Mouse (Mus musculus): Measurements from ENCODE around the gene Dnah11.

The Dnah11 gene

DNA sequence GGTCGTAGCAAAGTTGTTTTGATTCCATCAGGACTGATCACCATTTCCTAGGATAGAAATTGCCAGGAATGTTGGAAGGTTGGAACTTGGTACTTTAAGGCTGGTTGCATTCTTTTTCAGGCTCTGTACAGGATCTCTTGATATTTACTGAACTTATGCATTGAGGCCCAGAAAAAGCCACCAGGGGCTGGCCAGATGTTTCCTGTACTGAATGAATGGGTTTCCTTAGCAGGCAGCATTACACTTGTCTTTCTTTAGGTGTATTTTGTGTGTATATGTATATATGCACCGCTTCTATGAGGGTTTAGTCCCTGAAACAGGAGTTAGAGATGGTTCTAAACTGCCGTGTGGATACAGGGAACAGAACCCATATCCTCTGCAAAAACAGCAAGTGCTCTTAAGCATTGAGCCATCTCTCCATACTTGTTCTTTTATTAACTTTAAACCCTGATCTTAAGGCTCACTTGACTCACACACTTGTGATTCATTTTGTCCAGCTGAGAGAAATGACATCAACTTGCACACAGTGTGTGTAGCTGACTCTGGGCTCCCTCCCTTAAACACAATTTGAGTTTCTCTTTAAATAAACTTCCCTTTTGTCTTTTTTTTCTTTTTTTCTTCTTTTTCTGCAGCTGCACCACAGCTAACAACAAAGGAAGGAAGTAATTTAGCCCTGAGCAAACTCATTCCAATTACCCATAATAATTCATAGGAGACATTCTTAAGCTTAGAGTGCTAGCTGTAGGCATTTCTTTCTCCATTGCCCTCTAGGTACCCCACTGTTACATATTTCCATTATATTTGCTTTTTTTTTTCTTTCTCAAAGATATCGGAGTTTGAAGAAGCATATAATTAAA, 330.9 kb downstream of the Dnah11 start:
- in situ Hi-C loops (cut with MboI, MseI) = no loop called here

DNA sequence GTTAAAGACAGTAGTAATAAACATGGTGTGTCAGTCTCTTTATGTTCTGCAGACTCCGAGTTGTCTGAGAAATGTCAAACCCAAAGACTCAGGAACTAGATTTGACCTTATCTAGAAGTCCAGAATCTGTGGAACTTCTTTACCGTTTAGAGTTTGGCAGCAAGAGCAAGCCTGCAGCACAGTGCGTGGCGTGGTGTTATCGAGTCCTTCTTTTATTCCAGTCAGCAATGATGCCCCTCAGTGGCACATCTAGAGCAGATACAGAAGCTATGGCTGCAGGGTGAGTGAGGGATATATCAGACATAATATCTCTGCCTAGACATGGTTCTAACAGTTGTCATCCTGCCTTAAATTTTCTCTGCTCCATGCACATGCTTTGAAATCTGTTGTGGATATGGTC, 336.2 kb downstream of the Dnah11 start:
- in situ Hi-C loops (cut with MboI, MseI) = no loop called here

DNA sequence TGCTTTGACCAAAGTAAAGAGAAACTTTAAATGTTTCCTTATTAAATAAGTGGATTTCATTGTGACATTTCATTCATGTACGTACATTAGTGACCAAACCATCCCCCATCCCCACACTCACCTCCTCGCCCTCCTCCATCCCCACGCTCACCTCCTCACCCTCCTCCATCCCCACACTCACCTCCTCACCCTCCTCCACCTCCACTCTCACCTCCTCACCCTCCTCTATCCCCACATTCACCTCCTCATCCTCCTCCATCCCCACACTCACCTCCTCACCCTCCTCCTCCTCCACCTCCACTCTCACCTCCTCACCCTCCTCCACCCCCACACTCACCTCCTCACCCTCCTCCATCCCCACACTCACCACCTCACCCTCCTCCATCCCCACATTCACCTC, 337.6 kb downstream of the Dnah11 start:
- in situ Hi-C loops (cut with MboI, MseI) = no loop called here

DNA sequence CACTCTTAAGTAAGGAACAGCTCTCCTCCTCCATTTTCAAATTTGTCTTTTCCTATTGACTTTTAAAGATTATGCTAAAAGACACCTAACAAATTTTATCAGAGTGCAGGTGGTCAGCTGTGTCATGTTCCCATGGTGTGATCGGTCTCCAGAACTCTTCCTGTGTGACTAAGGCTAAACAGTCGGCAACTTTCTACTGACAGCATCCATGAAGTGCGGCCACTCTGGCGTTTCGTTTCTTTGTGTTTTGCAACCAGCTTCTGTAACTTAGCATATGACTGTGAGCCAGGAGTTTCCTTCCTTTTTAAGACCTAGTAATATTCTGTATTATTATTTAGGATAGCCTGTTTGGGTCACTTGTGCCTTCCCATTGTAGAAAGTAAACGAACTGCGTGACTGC, 338.0 kb downstream of the Dnah11 start:
- in situ Hi-C loops (cut with MboI, MseI) = no loop called here

DNA sequence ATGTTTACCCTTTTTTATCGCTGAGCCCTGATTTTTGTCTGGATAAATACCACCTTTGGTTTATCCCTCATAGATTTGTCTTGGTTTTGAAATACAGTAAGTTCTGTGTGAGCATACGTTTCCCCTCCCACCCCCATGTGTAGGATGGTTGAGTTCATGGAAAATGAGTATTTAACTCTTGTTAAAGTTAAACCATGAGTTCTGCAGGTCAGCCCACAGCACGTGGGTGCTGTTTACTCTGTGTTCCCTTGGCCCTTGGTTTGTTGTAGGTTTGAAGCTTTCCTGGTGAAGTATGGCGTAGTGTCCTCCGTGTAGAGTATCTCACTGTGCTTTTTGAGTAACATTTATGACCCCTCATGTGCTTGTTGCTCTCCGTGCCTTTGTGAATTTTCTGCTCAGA, 341.0 kb downstream of the Dnah11 start:
- in situ Hi-C loops (cut with MboI, MseI) = no loop called here

DNA sequence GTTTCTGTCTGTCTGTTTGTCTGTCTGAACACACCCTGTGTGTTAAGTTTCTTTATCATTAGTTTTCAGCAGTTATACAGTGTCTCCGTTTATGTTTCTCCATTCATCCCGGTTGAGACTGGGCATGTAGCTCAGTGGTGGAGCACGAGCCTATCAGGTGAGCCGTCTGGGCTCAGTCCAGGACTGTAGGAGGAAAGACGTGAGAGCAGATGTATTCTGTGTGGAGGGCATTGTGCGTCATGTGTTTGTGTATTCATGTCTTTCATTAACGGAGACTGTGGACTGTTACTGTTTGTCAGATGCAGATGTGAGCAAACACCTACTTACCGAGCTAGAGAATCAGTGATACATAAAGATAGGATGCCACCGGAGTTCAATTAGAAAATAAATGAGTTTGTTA, 341.8 kb downstream of the Dnah11 start:
- in situ Hi-C loops (cut with MboI, MseI) = no loop called here

DNA sequence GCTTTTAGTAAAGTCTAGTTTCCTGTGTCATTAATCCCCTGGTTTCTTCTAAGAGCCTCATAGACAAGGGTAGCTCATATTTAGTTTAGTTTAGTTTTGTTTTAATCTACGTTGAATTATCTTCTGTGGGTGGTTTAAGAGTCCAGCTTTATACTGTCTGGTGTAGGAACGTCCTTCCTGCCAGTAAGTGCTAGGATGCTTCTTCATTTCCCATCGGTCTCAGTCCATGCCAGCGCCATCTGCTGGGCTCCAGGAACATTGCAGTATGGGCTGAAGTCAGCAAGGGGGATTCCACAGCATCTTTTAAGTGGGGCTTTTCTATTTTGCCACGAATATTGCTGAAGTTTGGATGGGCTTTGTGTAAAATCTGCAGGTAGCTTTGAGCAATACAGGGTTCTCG, 345.5 kb downstream of the Dnah11 start:
- in situ Hi-C loops (cut with MboI, MseI) = no loop called here

DNA sequence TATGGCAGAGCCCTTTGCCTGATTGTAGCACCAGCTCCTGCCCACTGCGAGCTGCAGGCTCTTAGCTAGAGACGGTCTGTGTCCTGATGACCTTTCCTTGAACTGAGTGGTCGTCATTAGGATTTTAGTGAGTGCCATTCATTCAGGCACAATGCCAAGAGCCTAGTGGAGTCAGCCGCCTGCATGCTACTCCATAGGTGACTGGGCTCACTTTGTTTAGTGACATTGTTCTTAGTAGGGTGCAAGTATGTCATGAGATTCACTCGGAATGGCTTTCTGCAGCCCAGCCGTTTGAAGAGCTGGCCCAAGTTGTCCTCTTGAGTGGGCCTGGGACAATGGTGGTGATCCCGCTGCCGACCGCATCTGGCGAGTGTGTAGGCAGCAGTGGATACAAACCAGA, 348.4 kb downstream of the Dnah11 start:
- in situ Hi-C loops (cut with MboI, MseI) = no loop called here

DNA sequence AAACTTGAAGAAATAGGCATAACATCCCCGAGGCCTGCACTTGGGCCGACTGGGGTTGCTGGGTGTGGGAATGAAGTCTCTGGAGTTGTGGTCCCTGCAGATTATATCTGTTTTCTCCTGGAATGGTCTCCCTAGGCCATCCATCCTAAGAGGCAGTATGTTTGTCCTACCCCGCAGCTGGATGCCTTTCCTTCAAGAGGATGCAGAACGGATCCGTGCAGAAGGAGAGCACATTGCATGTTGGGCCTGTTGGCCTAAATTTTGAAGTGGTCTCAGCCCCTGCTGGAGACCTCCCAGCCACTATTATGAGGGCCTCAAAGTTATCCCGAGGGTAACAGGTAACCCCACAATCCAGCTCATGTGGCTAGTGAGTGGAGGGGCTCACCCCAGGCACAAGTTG, 350.2 kb downstream of the Dnah11 start:
- in situ Hi-C loops (cut with MboI, MseI) = loop anchor here (10.0 kb wide), 2 partner anchors 446 to 456 kb away; partner anchors contain the start of gene Sp4 (in 1 of the 2)

DNA sequence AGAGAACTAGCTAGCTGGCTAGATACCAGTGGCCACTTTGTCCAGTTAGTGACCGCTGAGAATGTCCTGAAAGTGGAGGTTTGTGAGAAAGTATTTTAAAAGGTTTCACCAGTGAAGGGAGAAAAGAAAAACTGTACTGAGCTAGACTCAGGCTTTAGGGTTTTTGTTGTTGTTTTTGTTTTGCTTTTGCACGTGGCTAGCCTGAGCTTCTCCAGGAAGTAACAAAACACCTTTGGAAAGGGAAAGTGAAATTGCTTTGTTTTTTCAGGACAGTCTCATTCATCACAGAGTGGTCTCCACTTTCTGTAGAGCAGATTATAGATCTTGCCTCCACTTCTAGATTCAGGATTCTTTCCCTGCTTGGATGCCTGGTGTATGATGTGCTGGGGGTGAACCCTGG, 353.9 kb downstream of the Dnah11 start:
- in situ Hi-C loops (cut with MboI, MseI) = loop anchor here (10.0 kb wide), 2 partner anchors 450 to 460 kb away; partner anchors contain the start of gene Sp4 (in 1 of the 2)

DNA sequence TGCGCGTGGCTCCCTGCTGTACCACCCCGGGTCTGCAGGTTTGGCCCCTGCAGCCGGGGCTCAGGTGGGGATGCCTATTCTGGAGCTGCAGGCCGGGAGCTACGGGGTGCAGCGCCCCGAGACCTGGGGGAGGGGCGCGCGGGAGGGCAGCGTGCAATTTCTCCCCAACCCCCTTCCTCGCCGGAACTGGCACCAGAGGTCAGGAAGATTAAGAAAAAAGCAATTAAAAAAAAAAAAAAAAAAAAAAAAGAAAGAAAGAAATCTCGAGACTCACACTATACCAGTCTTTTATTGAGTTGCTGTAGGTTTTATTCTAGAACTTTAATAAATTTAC, 354.8 kb downstream of the Dnah11 start:
- in situ Hi-C loops (cut with MboI, MseI) = loop anchor here (10.0 kb wide), 2 partner anchors 451 to 461 kb away; partner anchors contain the start of gene Sp4 (in 1 of the 2)

DNA sequence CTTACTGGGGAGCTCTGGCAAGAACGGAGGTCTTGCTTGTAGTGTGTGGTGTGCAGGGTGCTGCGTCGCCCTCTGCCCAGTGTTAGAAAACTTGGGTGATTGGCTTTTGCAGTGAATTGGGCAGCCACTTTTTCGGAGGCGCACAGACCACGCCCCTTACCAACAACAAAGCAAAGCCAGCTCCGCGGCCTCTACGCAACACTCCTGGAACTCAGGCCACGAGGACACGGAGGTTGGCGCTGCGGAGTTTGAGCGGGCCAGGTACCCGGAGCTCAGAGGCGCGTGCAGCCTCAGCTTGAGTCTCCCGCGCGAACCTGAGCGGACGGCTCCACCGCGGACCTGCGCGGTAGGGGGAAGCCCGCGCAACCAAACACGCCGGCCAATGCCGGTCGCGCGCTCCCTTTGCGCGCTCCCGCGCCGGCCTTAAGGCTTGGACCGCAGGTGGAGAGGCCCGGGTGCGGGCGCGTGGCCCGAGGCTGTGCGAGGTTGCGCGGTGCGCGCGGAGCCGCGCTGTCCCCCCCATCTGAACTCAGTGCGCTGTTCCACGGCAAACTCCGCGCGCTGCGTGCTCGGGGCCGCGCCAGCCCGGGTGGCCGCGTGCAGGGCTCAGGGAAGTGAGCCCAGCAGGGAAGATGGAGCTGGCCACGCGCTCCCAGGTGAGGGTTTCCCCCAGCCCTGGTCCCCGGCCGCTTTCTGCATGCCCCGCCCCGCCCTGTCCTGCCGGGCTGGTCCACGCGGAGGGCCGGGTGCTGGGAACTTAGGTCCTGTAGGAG, 355.4 kb downstream of the Dnah11 start:
- in situ Hi-C loops (cut with MboI, MseI) = loop anchor here (10.0 kb wide), 2 partner anchors 451 to 461 kb away; partner anchors contain the start of gene Sp4 (in 1 of the 2)

DNA sequence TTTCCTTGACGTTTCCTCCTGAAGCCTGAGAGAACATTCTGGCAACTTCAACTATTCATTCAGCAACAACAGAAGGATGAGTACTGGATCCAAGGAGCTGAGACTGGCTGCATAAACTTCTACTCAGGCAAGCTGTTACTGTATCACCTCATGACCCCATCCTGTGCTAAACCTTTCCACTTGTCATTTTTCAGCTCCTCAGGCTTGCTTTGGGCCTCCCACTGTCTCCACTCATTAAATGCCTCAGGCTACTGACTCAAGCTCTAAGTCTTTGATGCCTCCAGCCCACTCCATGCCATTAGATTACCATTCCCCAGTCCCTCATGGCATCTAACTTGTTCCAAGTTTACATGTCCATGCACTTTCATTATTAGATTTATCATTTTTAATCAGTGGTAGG, 356.2 kb downstream of the Dnah11 start:
- in situ Hi-C loops (cut with MboI, MseI) = loop anchor here (10.0 kb wide), 2 partner anchors 452 to 462 kb away; partner anchors contain the start of gene Sp4 (in 1 of the 2)

DNA sequence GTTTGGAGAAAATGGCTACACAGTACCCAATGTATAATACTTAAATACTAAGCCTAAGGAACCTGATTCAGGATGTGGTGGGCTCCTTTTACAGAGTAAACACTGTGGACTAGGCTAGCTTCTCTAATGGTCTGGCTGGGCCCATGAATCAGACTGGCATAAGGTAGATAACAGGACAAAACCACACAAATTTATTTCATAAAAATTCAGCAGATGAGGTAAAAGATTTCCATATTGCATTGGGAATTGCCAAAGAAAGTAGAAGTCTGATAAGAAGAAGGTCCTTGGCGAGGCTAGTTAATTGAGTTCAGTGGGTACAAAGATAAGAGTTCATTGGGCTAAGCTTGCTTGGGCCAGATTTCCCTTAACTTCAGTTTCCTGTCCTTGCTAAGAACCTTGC, 358.1 kb downstream of the Dnah11 start:
- in situ Hi-C loops (cut with MboI, MseI) = loop anchor here (10.0 kb wide), 2 partner anchors 454 to 464 kb away; partner anchors contain the start of gene Sp4 (in 1 of the 2)

DNA sequence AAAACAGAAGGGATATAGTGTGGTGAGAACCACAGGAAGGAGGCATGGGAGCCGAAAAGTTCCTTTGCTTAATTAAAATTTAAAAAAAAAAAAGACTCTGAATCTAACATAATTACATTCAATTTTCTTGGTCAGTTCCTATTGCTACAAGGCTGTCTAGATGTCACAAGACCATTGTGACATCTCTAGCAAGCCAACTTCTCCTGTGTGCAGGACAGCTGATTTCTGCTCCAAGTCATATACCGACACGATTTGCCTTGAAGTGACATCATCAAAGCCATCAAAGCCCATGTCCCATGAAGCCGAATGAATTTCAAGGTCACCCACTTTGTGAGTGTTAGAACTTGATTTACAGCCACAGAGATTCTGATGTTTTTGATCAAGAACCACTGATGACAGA, 361.5 kb downstream of the Dnah11 start:
- in situ Hi-C loops (cut with MboI, MseI) = no loop called here

DNA sequence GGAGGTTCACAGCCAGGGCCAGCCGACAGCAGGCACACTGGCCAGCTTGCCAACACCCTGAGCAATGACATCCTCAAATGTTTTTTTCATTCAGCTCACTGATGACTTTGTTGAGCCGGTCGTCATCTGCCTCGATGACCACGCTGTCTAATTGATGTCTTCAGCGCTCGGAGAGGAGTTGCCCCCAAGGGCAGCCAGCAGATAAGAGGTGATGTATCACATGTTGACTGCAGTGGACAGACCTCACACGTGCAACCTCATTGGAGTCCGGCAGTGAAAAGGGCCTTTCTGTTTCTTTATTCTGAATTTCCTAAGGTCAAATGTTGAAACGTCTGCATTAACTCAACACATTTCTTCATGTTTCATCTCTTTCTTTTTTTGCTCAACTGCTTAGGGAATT, 363.5 kb downstream of the Dnah11 start:
- in situ Hi-C loops (cut with MboI, MseI) = no loop called here

DNA sequence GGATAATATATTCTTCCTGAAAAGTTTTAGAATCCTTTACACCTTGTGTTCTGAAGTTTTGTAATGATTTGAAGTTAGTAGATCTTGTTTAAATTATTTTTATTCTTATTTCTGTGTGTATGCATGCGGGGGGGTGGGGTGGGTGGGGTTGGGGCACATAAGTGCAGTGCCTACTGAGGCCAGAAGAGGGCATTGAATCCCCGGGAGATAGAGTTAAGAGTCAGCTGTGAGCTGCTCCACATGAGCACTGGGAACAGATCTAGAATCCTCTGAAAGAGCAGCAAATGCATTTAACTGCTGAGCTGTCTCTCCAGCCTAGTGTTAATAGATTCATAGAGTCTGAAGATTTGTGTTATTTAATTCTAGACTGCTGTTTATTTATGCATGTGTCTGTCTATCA, 364.2 kb downstream of the Dnah11 start:
- in situ Hi-C loops (cut with MboI, MseI) = no loop called here

DNA sequence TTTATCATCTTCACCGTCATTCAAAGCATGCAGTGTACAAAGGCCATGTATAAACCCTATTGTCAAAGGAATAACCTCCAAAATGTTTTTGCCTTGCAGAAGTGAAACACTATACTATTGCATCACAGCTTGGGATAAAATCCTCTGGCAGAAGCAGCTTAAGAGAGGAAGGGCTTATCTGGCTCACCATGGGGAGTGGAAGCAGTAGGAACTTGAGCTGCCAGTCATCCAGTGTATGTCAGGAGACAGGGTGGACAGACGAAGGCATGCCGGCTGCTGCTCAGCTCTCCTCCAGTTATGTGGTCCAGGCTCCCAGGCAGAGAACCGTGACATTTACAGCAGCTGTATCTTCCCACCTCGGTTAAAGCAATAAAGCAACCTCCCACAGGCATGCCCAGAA, 366.7 kb downstream of the Dnah11 start:
- in situ Hi-C loops (cut with MboI, MseI) = no loop called here

DNA sequence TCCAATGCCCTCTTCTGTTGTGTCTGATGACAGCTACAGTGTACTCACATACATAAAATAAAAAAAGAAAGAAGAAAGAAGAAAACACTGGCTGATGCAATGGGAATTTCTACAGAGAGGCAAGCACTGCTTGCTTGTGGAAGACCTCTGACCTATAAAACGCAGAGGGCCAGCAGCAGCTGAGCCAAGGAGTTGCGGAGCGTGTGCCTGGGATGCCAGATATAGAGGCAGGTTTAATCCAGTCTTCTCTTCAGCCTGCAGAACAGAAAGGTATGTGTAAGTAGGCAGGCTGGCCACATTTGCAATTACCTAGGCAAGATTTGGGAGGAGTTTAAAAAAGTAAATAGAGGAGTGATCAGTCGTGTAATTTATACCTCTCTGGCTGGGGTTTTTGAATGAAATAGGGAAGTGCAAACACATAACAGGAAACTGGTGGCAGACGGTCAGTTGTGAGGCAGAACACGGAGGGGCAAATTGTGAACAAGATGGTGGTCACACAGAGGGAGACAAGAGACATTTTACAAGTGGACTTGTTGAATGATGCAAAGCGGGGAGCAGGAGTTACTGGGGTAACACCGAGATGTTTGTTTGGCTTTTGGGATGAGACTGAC, 367.4 kb downstream of the Dnah11 start:
- in situ Hi-C loops (cut with MboI, MseI) = no loop called here

DNA sequence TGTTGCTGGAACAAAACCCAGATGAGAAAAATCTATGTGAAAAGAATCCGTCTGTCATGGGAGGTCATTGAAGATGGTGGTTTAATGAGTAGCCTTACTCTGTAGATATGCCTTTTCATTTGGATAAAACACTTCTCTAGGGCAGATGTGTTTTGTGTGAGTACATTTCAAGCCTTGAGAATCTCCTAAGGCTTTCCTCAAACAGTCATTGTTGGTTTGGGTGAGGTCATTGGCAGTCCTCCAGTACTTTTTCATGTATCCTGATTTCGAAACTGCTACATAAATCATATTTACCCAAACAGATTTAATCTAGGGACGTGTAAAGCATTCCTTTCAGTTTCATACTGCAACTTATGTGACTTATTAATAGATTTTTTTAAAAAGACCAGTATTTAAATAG, 370.5 kb downstream of the Dnah11 start:
- in situ Hi-C loops (cut with MboI, MseI) = no loop called here
